Mouse (Mus musculus) midbrain, postnatal 0 days (tissue): Measurements from ENCODE around the gene Clec3b. TPM values are rescaled to one million over a fixed set of nuclear protein-coding genes. Genes with fewer than 3 reads are reported as not detected.

Experiments used
- ATAC-seq: fragments of 200-750 bp; cut with Nextera tagmentation; 2 replicates; pipeline ENCODE4 v1.8.0; 2017; ENCODE audit warnings: moderate number of reproducible peaks, mild to moderate bottlenecking, moderate TSS enrichment, moderate library complexity; ENCODE audit not compliant: low FRiP score
- DNase-seq: peaks from one replicate; pipeline ENCODE4 v3.0.0-alpha.2; 2015; ENCODE audit warnings: low spot score
- H3K27ac ChIP-seq: fragments of 300-500 bp; sonication (generic); 2 replicates; pipeline ENCODE4 v1.5.1; 2014; ENCODE audit warnings: low read depth, mild to moderate bottlenecking, low read length, mixed read lengths
- H3K27me3 ChIP-seq: fragments of 300-500 bp; sonication (generic); 2 replicates; pipeline ENCODE4 v1.6.1; 2014; ENCODE audit warnings: low read length, control low read depth, mixed read lengths; ENCODE audit not compliant: insufficient read depth
- H3K36me3 ChIP-seq: fragments of 300-500 bp; sonication (generic); 2 replicates; pipeline ENCODE4 v1.6.1; 2014; ENCODE audit warnings: low read length, control low read depth, mixed read lengths; ENCODE audit not compliant: insufficient read depth
- H3K4me1 ChIP-seq: fragments of 300-500 bp; sonication (generic); 2 replicates; pipeline ENCODE4 v1.6.1; 2014; ENCODE audit warnings: mild to moderate bottlenecking, control low read depth, antibody characterized with exemption, low read length, mixed read lengths; ENCODE audit not compliant: insufficient read depth
- H3K4me2 ChIP-seq: fragments of 300-500 bp; sonication (generic); 2 replicates; pipeline ENCODE4 v1.6.1; 2014; ENCODE audit warnings: low read depth, mild to moderate bottlenecking, low read length, mixed read lengths; ENCODE audit not compliant: poor library complexity, severe bottlenecking
- H3K4me3 ChIP-seq: fragments of 300-500 bp; sonication (generic); 2 replicates; pipeline ENCODE4 v1.5.1; 2014; ENCODE audit warnings: low read depth, mild to moderate bottlenecking, low read length, moderate library complexity
- H3K9ac ChIP-seq: fragments of 300-500 bp; sonication (generic); replicated peaks from 2 replicates; pipeline ENCODE4 v1.6.1; 2014; ENCODE audit warnings: mild to moderate bottlenecking, low read length, moderate library complexity, mixed read lengths; ENCODE audit not compliant: poor library complexity, severe bottlenecking
- H3K9me3 ChIP-seq: fragments of 300-500 bp; sonication (generic); 2 replicates; pipeline ENCODE4 v1.6.1; 2016; ENCODE audit warnings: low read length, control low read depth
- CTCF ChIP-seq: IDR thresholded peaks from 2 replicates; pipeline ENCODE4 v1.5.1; 2016; ENCODE audit warnings: antibody characterized with exemption, mild to moderate bottlenecking
- WGBS: fragments of 180-500 bp; shearing (Covaris S2); extraction: QIAGEN DNeasy Blood & Tissue Kit; methylation state at CpG from one replicate; pipeline ENCODE4 v1.1.7; 2014; 5-methylcytosine and 5-hydroxymethylcytosine counted together
- polyA plus RNA-seq: library from polyadenylated mRNA; unstranded; fragments of >200 nt; fragmentation: Nextera tagmentation; extraction: Ambion mirVana; gene quantifications from 2 replicates; pipeline ENCODE4 v1.2.1, GENCODE M21; 2015
- total RNA-seq: library from RNA; depleted of rRNA; stranded (reverse); fragments of >200 nt; gene quantifications from 2 replicates; pipeline ENCODE4 v1.2.3, GENCODE M21; 2014; rRNA removed

Clec3b gene
- total and polyA plus RNA-seq, 2 experiments from 2014 or later = 1.3 to 4.9 TPM

GRCm38 (mm10) chr9:123186151-123186550 is 35.4 kb downstream of the Clec3b start:
- no peak for TF ChIP-seq CTCF
- 76% methylated on average over 5 of the region's 5 CpGs for WGBS

GRCm38 (mm10) chr9:123187589-123187988 is 36.8 kb downstream of the Clec3b start:
- no peaks in the 10 kb centered on the region for H3K27me3 ChIP-seq
- no peak overlapping the region for H3K27ac ChIP-seq
- no peak overlapping the region for H3K4me2 ChIP-seq
- DNase-seq = no peak
- no peaks in the 10 kb centered on the region for H3K36me3 ChIP-seq
- no peak for TF ChIP-seq CTCF
- 97% methylated on average over 5 of the region's 5 CpGs for WGBS
- no peaks in the 10 kb centered on the region for H3K9me3 ChIP-seq
- H3K9ac ChIP-seq = no peak overlapping the region
- ATAC-seq = no peak
- H3K4me3 ChIP-seq = no peak overlapping the region
- no peaks in the 10 kb centered on the region for H3K4me1 ChIP-seq

More at GRCm38 (mm10) chr9:123186151-123186550, 35.4 kb downstream of the Clec3b start:
- no peak overlapping the region for H3K4me2 ChIP-seq
- no peak overlapping the region for H3K4me3 ChIP-seq
- H3K9ac ChIP-seq = no peak overlapping the region
- H3K9me3 ChIP-seq = no peaks in the 10 kb centered on the region
- H3K36me3 ChIP-seq = no peaks in the 10 kb centered on the region
- H3K27ac ChIP-seq = no peak overlapping the region
- no peaks in the 10 kb centered on the region for H3K4me1 ChIP-seq
- DNase-seq = no peak
- no peaks in the 10 kb centered on the region for H3K27me3 ChIP-seq
- ATAC-seq = no peak

- Histone ChIP-seq H3K4me1 (no peaks in the 10 kb centered on the region), H3K27me3 (no peaks in the 10 kb centered on the region), H3K4me3 (no peak overlapping the region), H3K4me2 (no peak overlapping the region), H3K9ac (no peak overlapping the region), H3K36me3 (no peaks in the 10 kb centered on the region), H3K27ac (no peak overlapping the region), H3K9me3 (no peaks in the 10 kb centered on the region)
- WGBS = 89% methylated on average over 2 of the region's 2 CpGs
- no peak for TF ChIP-seq CTCF
- no peak for DNase-seq
- no peak for ATAC-seq
These were observed 37.5 kb downstream of the Clec3b start for GRCm38 (mm10) chr9:123188271-123188670.

GRCm38 (mm10) chr9:123200116-123200515 is 49.4 kb downstream of the Clec3b start:
- DNase-seq = no peak
- Histone ChIP-seq H3K4me1 (no peaks in the 10 kb centered on the region), H3K9me3 (no peaks in the 10 kb centered on the region), H3K27ac (no peak overlapping the region), H3K4me3 (no peak overlapping the region), H3K36me3 (no peaks in the 10 kb centered on the region), H3K9ac (no peak overlapping the region), H3K27me3 (no peaks in the 10 kb centered on the region), H3K4me2 (no peak overlapping the region)
- 67% methylated on average over 3 of the region's 3 CpGs for WGBS
- no peak for ATAC-seq
- no peak for TF ChIP-seq CTCF

GRCm38 (mm10) chr9:123206526-123206925 is 55.8 kb downstream of the Clec3b start:
- TF ChIP-seq CTCF = no peak
- Histone ChIP-seq H3K27ac (no peak overlapping the region), H3K36me3 (no peaks in the 10 kb centered on the region), H3K4me3 (no peak overlapping the region), H3K4me2 (no peak overlapping the region), H3K9ac (no peak overlapping the region), H3K27me3 (no peaks in the 10 kb centered on the region), H3K4me1 (no peaks in the 10 kb centered on the region), H3K9me3 (no peaks in the 10 kb centered on the region)
- DNase-seq (no peak), ATAC-seq (no peak)
- 48% methylated on average over 2 of the region's 2 CpGs for WGBS

- no peak overlapping the region for H3K9ac ChIP-seq
- no peak overlapping the region for H3K4me2 ChIP-seq
- TF ChIP-seq CTCF = no peak
These were observed 56.2 kb downstream of the Clec3b start for GRCm38 (mm10) chr9:123206948-123207347.

More at GRCm38 (mm10) chr9:123206948-123207347, 56.2 kb downstream of the Clec3b start:
- Histone ChIP-seq H3K36me3 (no peaks in the 10 kb centered on the region), H3K27me3 (no peaks in the 10 kb centered on the region), H3K9me3 (no peaks in the 10 kb centered on the region), H3K27ac (no peak overlapping the region), H3K4me3 (no peak overlapping the region), H3K4me1 (no peaks in the 10 kb centered on the region)
- no peak for ATAC-seq
- WGBS = 95% methylated on average over 2 of the region's 2 CpGs
- no peak for DNase-seq

Other genes starting within 250 kb of the Clec3b start
- 8.7 and 10.0 TPM in 2 replicates for gene Zfp105, start 227.9 kb upstream of the Clec3b start, total RNA-seq
- gene Zfp105, start 227.9 kb upstream of the Clec3b start, polyA plus RNA-seq = 6.8 and 7.8 TPM in 2 replicates
- gene 1110059G10Rik, start 199.9 kb upstream of the Clec3b start, total RNA-seq = 14.2 and 16.1 TPM in 2 replicates
- 35.9 and 39.2 TPM in 2 replicates for gene 1110059G10Rik, start 199.9 kb upstream of the Clec3b start, polyA plus RNA-seq
- 6.8 and 20.1 TPM in 2 replicates for gene Kif15, start 199.9 kb upstream of the Clec3b start, total RNA-seq
- 2.9 and 4.8 TPM in 2 replicates for gene Kif15, start 199.9 kb upstream of the Clec3b start, polyA plus RNA-seq
- gene Tmem42, start 129.6 kb upstream of the Clec3b start, total RNA-seq = 17.4 and 18.4 TPM in 2 replicates
- 32.5 and 34.5 TPM in 2 replicates for gene Tmem42, start 129.6 kb upstream of the Clec3b start, polyA plus RNA-seq
- gene Tgm4, start 116.2 kb upstream of the Clec3b start, total RNA-seq = 0.27 and 0.47 TPM in 2 replicates
- 0.42 and 0.48 TPM in 2 replicates for gene Tgm4, start 116.2 kb upstream of the Clec3b start, polyA plus RNA-seq
- gene Zdhhc3, start 37.7 kb upstream of the Clec3b start, total RNA-seq = 72.5 and 76.7 TPM in 2 replicates
- gene Zdhhc3, start 37.7 kb upstream of the Clec3b start, polyA plus RNA-seq = 85.4 and 86.9 TPM in 2 replicates
- gene Exosc7, start 37.7 kb upstream of the Clec3b start, total RNA-seq = 21.4 and 36.7 TPM in 2 replicates
- 59.3 and 61.1 TPM in 2 replicates for gene Exosc7, start 37.7 kb upstream of the Clec3b start, polyA plus RNA-seq
- gene Cdcp1, start 65.1 kb downstream of the Clec3b start, total RNA-seq = 0.44 and 0.61 TPM in 2 replicates
- gene Cdcp1, start 65.1 kb downstream of the Clec3b start, polyA plus RNA-seq = 0.17 and 0.25 TPM in 2 replicates
- gene Tmem158, start 109.8 kb downstream of the Clec3b start, total RNA-seq = 183 and 207 TPM in 2 replicates
- 61.4 and 78.6 TPM in 2 replicates for gene Tmem158, start 109.8 kb downstream of the Clec3b start, polyA plus RNA-seq
- gene Lars2, start 216.0 kb downstream of the Clec3b start, total RNA-seq = 11.9 and 38.1 TPM in 2 replicates
- gene Lars2, start 216.0 kb downstream of the Clec3b start, polyA plus RNA-seq = 822 and 930 TPM in 2 replicates